Mouse (Mus musculus) spleen, postnatal 14 days (tissue): ENCODE data around the gene P2ry6.

Experiments
- DNase-seq, 2 experiments: peaks; one replicate each; pipeline ENCODE4 v3.0.0; 2021 to 2022; ENCODE audit warnings: low spot score in 2 of 2

P2ry6 gene

GRCm38 (mm10) chr7:100916526-100916925 is 57.9 kb downstream of the P2ry6 start:
- no peak for DNase-seq

- no peak for DNase-seq
These were observed 59.2 kb downstream of the P2ry6 start for GRCm38 (mm10) chr7:100915204-100915603.

- DNase-seq, result no peak
These were observed 62.7 kb downstream of the P2ry6 start for GRCm38 (mm10) chr7:100911791-100912190.

- no peak for DNase-seq
These were observed 63.1 kb downstream of the P2ry6 start for GRCm38 (mm10) chr7:100911246-100911770.

- no peak for DNase-seq
These were observed 65.9 kb downstream of the P2ry6 start for GRCm38 (mm10) chr7:100908567-100908966.

- DNase-seq, result no peak
These were observed 66.4 kb downstream of the P2ry6 start for GRCm38 (mm10) chr7:100908061-100908460.

DNA sequence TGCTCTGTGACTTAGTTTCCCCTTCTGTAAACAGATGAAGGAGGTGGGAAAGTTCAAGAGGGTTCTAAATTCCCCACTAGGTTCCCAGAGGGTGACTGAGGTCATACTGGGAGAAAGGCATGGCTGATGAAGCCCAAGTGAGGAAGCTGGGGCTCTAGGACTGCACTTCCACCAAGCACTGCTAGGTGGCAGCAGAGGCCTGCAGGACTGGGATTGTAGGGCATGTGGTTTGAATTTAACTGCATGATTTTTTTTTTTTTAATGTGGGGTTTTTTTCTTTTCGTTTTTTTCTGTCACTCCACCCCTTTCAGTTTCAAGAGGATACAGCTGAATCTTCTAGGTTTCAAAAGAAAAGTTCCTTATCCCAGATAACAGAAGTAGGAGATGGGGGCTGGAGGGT is 67.2 kb downstream of the P2ry6 start:
- peak; percentile 41 to 74 for DNase-seq

DNA sequence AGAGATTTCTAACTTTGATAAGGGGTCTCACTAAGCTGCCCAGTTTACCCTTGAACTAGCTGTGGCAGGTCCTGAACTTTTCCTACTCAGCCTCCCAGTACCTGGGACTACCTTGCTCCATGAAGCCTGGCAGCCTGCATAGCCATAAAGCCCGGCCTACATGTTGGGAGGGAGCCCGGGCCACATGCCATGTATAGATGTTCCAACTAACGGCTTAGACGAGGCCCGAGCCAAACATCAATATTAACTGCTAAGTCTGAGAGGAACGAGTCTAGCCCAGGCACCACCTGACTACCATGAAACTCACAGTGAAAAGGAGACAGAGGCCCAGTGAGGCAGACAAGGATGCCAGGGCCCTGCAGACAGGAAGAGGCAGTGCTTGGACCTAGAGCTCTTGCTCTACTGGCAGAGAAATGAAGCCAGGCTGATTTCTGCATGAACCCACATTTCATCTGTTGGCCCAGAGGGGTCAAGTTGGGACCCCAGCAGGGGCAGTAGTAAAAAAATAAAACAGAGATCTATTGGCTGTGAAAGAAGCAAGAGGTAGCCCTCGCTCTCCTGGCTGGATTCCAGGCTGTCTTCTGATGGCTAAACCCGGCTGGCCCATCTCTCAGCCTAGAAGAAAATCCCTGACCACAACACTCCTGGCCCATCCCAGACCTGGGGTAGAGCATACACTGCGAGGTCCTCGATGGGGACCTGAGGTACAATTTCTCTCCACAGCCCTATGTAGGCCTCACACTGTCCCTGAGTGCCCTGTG is 68.2 kb downstream of the P2ry6 start:
- DNase-seq, result no peak

- DNase-seq, result no peak
These were observed 69.4 kb downstream of the P2ry6 start for GRCm38 (mm10) chr7:100905037-100905436.

- no peak for DNase-seq
These were observed 69.8 kb downstream of the P2ry6 start for GRCm38 (mm10) chr7:100904612-100905011.

GRCm38 (mm10) chr7:100902451-100903137 is 71.9 kb downstream of the P2ry6 start:
- no peak for DNase-seq

GRCm38 (mm10) chr7:100897828-100898227 is 76.6 kb downstream of the P2ry6 start:
- DNase-seq, result no peak

GRCm38 (mm10) chr7:100894833-100895226 is 79.6 kb downstream of the P2ry6 start:
- DNase-seq, result no peak

- DNase-seq, result no peak
These were observed 80.2 kb downstream of the P2ry6 start for GRCm38 (mm10) chr7:100894057-100894832.

- DNase-seq, result no peak
These were observed 81.0 kb downstream of the P2ry6 start for GRCm38 (mm10) chr7:100893249-100894056.
